Mouse (Mus musculus): ENCODE measurements around the gene Sdr39u1. TPM values are rescaled to one million over a fixed set of nuclear protein-coding genes. Genes with fewer than 3 reads are reported as not detected.

Gene Sdr39u1
- 8.2 and 11.1 TPM in 2 replicates for total RNA-seq (2012; rRNA removed)

GRCm38 (mm10) chr14:55899701-55900413, at the start of gene Sdr39u1:
Gene Sdr39u1 (minus strand): TSS chr14:55900293.
- peak; percentile 63 for DNase-seq (ENCODE audit: low read depth, low spot score)
- Histone ChIP-seq H3K4me3 (ENCODE audit: insufficient read depth in 1 of 2, low read depth in 1 of 2, low read length in 2 of 2, poor library complexity in 1 of 2, severe bottlenecking in 1 of 2) (peak within 1 kb of the TSS; percentile 56 to 62), H3K27ac (ENCODE audit: insufficient read depth, low read depth, low read length, poor library complexity, severe bottlenecking) (no peak within 1 kb of the TSS), H3K4me1 (ENCODE audit: control insufficient read depth in 2 of 2, insufficient read depth in 2 of 2, low read length in 2 of 2, poor library complexity in 1 of 2) (peaks cover 6 to 13% of the 10 kb centered on the region in 2 experiments; a peak in 2 of 4 replicates), H3K9ac (ENCODE audit: insufficient read depth, low read depth, low read length, poor library complexity, severe bottlenecking) (peak within 1 kb of the TSS; percentile 73), H3K36me3 (ENCODE audit: control insufficient read depth, insufficient read depth, low read length, poor library complexity, severe bottlenecking) (peaks cover 5% of the 10 kb centered on the region), H3K9me3 (ENCODE audit: control insufficient read depth, insufficient read depth, low read depth, low read length) (no peaks in the 10 kb centered on the region)
- TF ChIP-seq CHD2 (IDR thresholded peaks at IDR 0.05; ENCODE audit: low read depth, low read length) (peak; percentile 79), ZNF384 (IDR thresholded peaks at IDR 0.05; ENCODE audit: low read depth, low read length) (no peak)
- in situ Hi-C loops (cut with MboI; ENCODE audit: low sequenced_read_pairs in 2 of 2, unreplicated experiment in 2 of 2) = no loop called here

GRCm38 (mm10) chr14:55946269-55946969, 46.3 kb upstream of the Sdr39u1 start:
- no peaks in the 10 kb centered on the region for H3K4me1 ChIP-seq (ENCODE audit: control insufficient read depth in 2 of 2, insufficient read depth in 2 of 2, low read length in 2 of 2, poor library complexity in 1 of 2)
- H3K36me3 ChIP-seq (ENCODE audit: control insufficient read depth, insufficient read depth, low read length, poor library complexity, severe bottlenecking) = no peaks in the 10 kb centered on the region
- TF ChIP-seq MAFK (IDR thresholded peaks at IDR 0.05; ENCODE audit: insufficient read depth, low read depth, low read length) (no peak), ZNF384 (IDR thresholded peaks at IDR 0.05; ENCODE audit: low read depth, low read length) (no peak), HCFC1 (IDR thresholded peaks at IDR 0.05; ENCODE audit: borderline replicate concordance, insufficient read depth, low read length) (no peak), ZC3H11A (IDR thresholded peaks at IDR 0.05; ENCODE audit: borderline replicate concordance, low read depth, low read length) (no peak), CHD2 (IDR thresholded peaks at IDR 0.05; ENCODE audit: low read depth, low read length) (no peak)
- in situ Hi-C loops (cut with MboI; ENCODE audit: low sequenced_read_pairs in 2 of 2, unreplicated experiment in 2 of 2) = no loop called here
- no peaks in the 10 kb centered on the region for H3K9me3 ChIP-seq (ENCODE audit: control insufficient read depth, insufficient read depth, low read depth, low read length)
- H3K4me3 ChIP-seq (ENCODE audit: insufficient read depth in 1 of 2, low read depth in 1 of 2, low read length in 2 of 2, poor library complexity in 1 of 2, severe bottlenecking in 1 of 2) = no peak overlapping the region
- H3K9ac ChIP-seq (ENCODE audit: insufficient read depth, low read depth, low read length, poor library complexity, severe bottlenecking) = no peak overlapping the region
- DNase-seq (ENCODE audit: low read depth, low spot score) = no peak
- H3K27ac ChIP-seq (ENCODE audit: insufficient read depth, low read depth, low read length, poor library complexity, severe bottlenecking) = no peak overlapping the region

- H3K9me3 ChIP-seq (ENCODE audit: control insufficient read depth, insufficient read depth, low read depth, low read length) = no peaks in the 10 kb centered on the region
- TF ChIP-seq CHD2 (IDR thresholded peaks at IDR 0.05; ENCODE audit: low read depth, low read length) (no peak), MAFK (IDR thresholded peaks at IDR 0.05; ENCODE audit: insufficient read depth, low read depth, low read length) (no peak), ZNF384 (IDR thresholded peaks at IDR 0.05; ENCODE audit: low read depth, low read length) (no peak), HCFC1 (IDR thresholded peaks at IDR 0.05; ENCODE audit: borderline replicate concordance, insufficient read depth, low read length) (no peak), ZC3H11A (IDR thresholded peaks at IDR 0.05; ENCODE audit: borderline replicate concordance, low read depth, low read length) (no peak)
- H3K36me3 ChIP-seq (ENCODE audit: control insufficient read depth, insufficient read depth, low read length, poor library complexity, severe bottlenecking) = no peaks in the 10 kb centered on the region
- DNase-seq (ENCODE audit: low read depth, low spot score) = no peak
- no peak within 1 kb of the TSS for H3K9ac ChIP-seq (ENCODE audit: insufficient read depth, low read depth, low read length, poor library complexity, severe bottlenecking)
- H3K4me1 ChIP-seq (ENCODE audit: control insufficient read depth in 2 of 2, insufficient read depth in 2 of 2, low read length in 2 of 2, poor library complexity in 1 of 2) = no peaks in the 10 kb centered on the region
- in situ Hi-C loops (cut with MboI; ENCODE audit: low sequenced_read_pairs in 2 of 2, unreplicated experiment in 2 of 2) = no loop called here
- H3K4me3 ChIP-seq (ENCODE audit: insufficient read depth in 1 of 2, low read depth in 1 of 2, low read length in 2 of 2, poor library complexity in 1 of 2, severe bottlenecking in 1 of 2) = no peak within 1 kb of the TSS
- no peak within 1 kb of the TSS for H3K27ac ChIP-seq (ENCODE audit: insufficient read depth, low read depth, low read length, poor library complexity, severe bottlenecking)
Measured at GRCm38 (mm10) chr14:55944575-55944974, 44.5 kb upstream of the Sdr39u1 start, which contains the start of gene Cma1. Gene Cma1 (minus strand): TSS chr14:55944675.

GRCm38 (mm10) chr14:55943601-55944000, 43.5 kb upstream of the Sdr39u1 start:
- no peak overlapping the region for H3K9ac ChIP-seq (ENCODE audit: insufficient read depth, low read depth, low read length, poor library complexity, severe bottlenecking)
- TF ChIP-seq HCFC1 (IDR thresholded peaks at IDR 0.05; ENCODE audit: borderline replicate concordance, insufficient read depth, low read length) (no peak), CHD2 (IDR thresholded peaks at IDR 0.05; ENCODE audit: low read depth, low read length) (no peak), MAFK (IDR thresholded peaks at IDR 0.05; ENCODE audit: insufficient read depth, low read depth, low read length) (no peak), ZC3H11A (IDR thresholded peaks at IDR 0.05; ENCODE audit: borderline replicate concordance, low read depth, low read length) (no peak), ZNF384 (IDR thresholded peaks at IDR 0.05; ENCODE audit: low read depth, low read length) (no peak)
- H3K27ac ChIP-seq (ENCODE audit: insufficient read depth, low read depth, low read length, poor library complexity, severe bottlenecking) = no peak overlapping the region
- DNase-seq (ENCODE audit: low read depth, low spot score) = no peak
- in situ Hi-C loops (cut with MboI; ENCODE audit: low sequenced_read_pairs in 2 of 2, unreplicated experiment in 2 of 2) = no loop called here
- H3K36me3 ChIP-seq (ENCODE audit: control insufficient read depth, insufficient read depth, low read length, poor library complexity, severe bottlenecking) = no peaks in the 10 kb centered on the region
- no peak overlapping the region for H3K4me3 ChIP-seq (ENCODE audit: insufficient read depth in 1 of 2, low read depth in 1 of 2, low read length in 2 of 2, poor library complexity in 1 of 2, severe bottlenecking in 1 of 2)
- no peaks in the 10 kb centered on the region for H3K4me1 ChIP-seq (ENCODE audit: control insufficient read depth in 2 of 2, insufficient read depth in 2 of 2, low read length in 2 of 2, poor library complexity in 1 of 2)
- H3K9me3 ChIP-seq (ENCODE audit: control insufficient read depth, insufficient read depth, low read depth, low read length) = no peaks in the 10 kb centered on the region
